Mouse (Mus musculus) limb, embryonic 13.5 days (tissue): Measurements from ENCODE around the gene Cldn3. TPM values are rescaled to one million over a fixed set of nuclear protein-coding genes. Genes with fewer than 3 reads are reported as not detected.
A peak's percentile ranks its signal among the peaks of the same experiment; 100 is the strongest.

Source experiments
- ATAC-seq: fragments of 200-750 bp; cut with Nextera tagmentation; 2 replicates; pipeline ENCODE4 v1.8.0; 2017; ENCODE audit warnings: low read depth, moderate number of reproducible peaks, moderate TSS enrichment; ENCODE audit not compliant: low FRiP score
- H3K27ac ChIP-seq: fragments of 300-500 bp; sonication (generic); 2 replicates; pipeline ENCODE4 v1.5.1; 2015; ENCODE audit warnings: inconsistent platforms, mild to moderate bottlenecking, moderate library complexity
- H3K27me3 ChIP-seq: fragments of 300-500 bp; sonication (generic); 2 replicates; pipeline ENCODE4 v1.6.1; 2015; ENCODE audit warnings: mild to moderate bottlenecking, inconsistent platforms
- H3K36me3 ChIP-seq: fragments of 300-500 bp; sonication (generic); 2 replicates; pipeline ENCODE4 v1.6.1; 2015; ENCODE audit warnings: inconsistent platforms, mild to moderate bottlenecking, moderate library complexity
- H3K4me1 ChIP-seq: fragments of 300-500 bp; sonication (generic); 2 replicates; pipeline ENCODE4 v1.6.1; 2015; ENCODE audit warnings: inconsistent platforms
- H3K4me2 ChIP-seq: fragments of 300-500 bp; sonication (generic); replicated peaks from 2 replicates; pipeline ENCODE4 v1.6.1; 2015; ENCODE audit warnings: inconsistent platforms, mild to moderate bottlenecking, moderate library complexity
- H3K4me3 ChIP-seq: fragments of 300-500 bp; sonication (generic); 2 replicates; pipeline ENCODE4 v1.5.1; 2015; ENCODE audit warnings: moderate library complexity, mild to moderate bottlenecking, inconsistent platforms
- H3K9ac ChIP-seq: fragments of 300-500 bp; sonication (generic); 2 replicates; pipeline ENCODE4 v1.6.1; 2015; ENCODE audit warnings: mild to moderate bottlenecking, inconsistent platforms
- H3K9me3 ChIP-seq: fragments of 300-500 bp; sonication (generic); 2 replicates; pipeline ENCODE4 v1.6.1; 2016; ENCODE audit warnings: inconsistent platforms
- WGBS: fragments of 180-500 bp; shearing (Covaris S2); methylation state at CpG from one replicate; pipeline ENCODE4 v1.1.7; 2015; 5-methylcytosine and 5-hydroxymethylcytosine counted together
- polyA plus RNA-seq: library from polyadenylated mRNA; unstranded; fragments of >200 nt; fragmentation: Nextera tagmentation; extraction: Ambion mirVana; gene quantifications from 2 replicates; pipeline ENCODE4 v1.2.1, GENCODE M21; 2015

Cldn3 gene
- polyA plus RNA-seq, 1 experiment from 2014 or later = 8.1 TPM

GRCm38 (mm10) chr5:135029007-135029854, 43.2 kb downstream of the Cldn3 start:
- Histone ChIP-seq H3K4me3 (no peak overlapping the region), H3K36me3 (no peaks in the 10 kb centered on the region), H3K4me1 (peaks cover 32% of the 10 kb centered on the region), H3K4me2 (no peak overlapping the region), H3K27me3 (no peaks in the 10 kb centered on the region), H3K27ac (peak overlapping the region; percentile 22; the same call in 1 of the 2 replicates), H3K9ac (peak overlapping the region; percentile 25; the same call in 1 of the 2 replicates), H3K9me3 (no peaks in the 10 kb centered on the region)
- WGBS = 57% methylated on average over 18 of the region's 18 CpGs
- no peak for ATAC-seq

- Histone ChIP-seq H3K4me1 (peaks cover 25% of the 10 kb centered on the region), H3K27ac (no peak overlapping the region), H3K4me3 (no peak overlapping the region), H3K36me3 (peaks cover 3% of the 10 kb centered on the region), H3K9me3 (peaks cover 4% of the 10 kb centered on the region), H3K4me2 (no peak overlapping the region), H3K9ac (no peak overlapping the region), H3K27me3 (no peaks in the 10 kb centered on the region)
- no peak for ATAC-seq
- WGBS = 90% methylated on average over 5 of the region's 5 CpGs
These were observed 46.6 kb downstream of the Cldn3 start for GRCm38 (mm10) chr5:135032581-135032980.

- Histone ChIP-seq H3K9me3 (peaks cover 4% of the 10 kb centered on the region), H3K27me3 (no peaks in the 10 kb centered on the region), H3K36me3 (peaks cover 23% of the 10 kb centered on the region), H3K4me3 (no peak overlapping the region), H3K4me1 (peaks cover 12% of the 10 kb centered on the region), H3K9ac (no peak overlapping the region), H3K27ac (no peak overlapping the region), H3K4me2 (no peak overlapping the region)
- ATAC-seq = no peak
- WGBS = 94% methylated on average over 2 of the region's 2 CpGs
These were observed 48.6 kb downstream of the Cldn3 start for GRCm38 (mm10) chr5:135034593-135034992.

GRCm38 (mm10) chr5:135035608-135036359, 49.8 kb downstream of the Cldn3 start:
- Histone ChIP-seq H3K4me2 (no peak overlapping the region), H3K4me1 (peaks cover 12% of the 10 kb centered on the region), H3K4me3 (no peak overlapping the region), H3K36me3 (peaks cover 31% of the 10 kb centered on the region), H3K9me3 (peaks cover 4% of the 10 kb centered on the region), H3K27me3 (no peaks in the 10 kb centered on the region), H3K27ac (no peak overlapping the region), H3K9ac (no peak overlapping the region)
- 64% methylated on average over 18 of the region's 18 CpGs for WGBS
- ATAC-seq = no peak

Other genes with a start within 250 kb of the Cldn3 start
- gene Eln, start 238.9 kb upstream of the Cldn3 start, polyA plus RNA-seq = 49.7 and 53.8 TPM in 2 replicates
- gene Tmem270, start 79.5 kb upstream of the Cldn3 start, polyA plus RNA-seq = not detected in 2 replicates
- 0.45 and 2.0 TPM in 2 replicates for gene Cldn13, start 70.7 kb upstream of the Cldn3 start, polyA plus RNA-seq
- gene Mettl27, start 53.8 kb upstream of the Cldn3 start, polyA plus RNA-seq = 19.9 and 21.7 TPM in 2 replicates
- gene Cldn4, start 39.3 kb upstream of the Cldn3 start, polyA plus RNA-seq = 16.7 and 18.9 TPM in 2 replicates
- 51.7 and 55.1 TPM in 2 replicates for gene Abhd11, start 22.9 kb downstream of the Cldn3 start, polyA plus RNA-seq
- gene Stx1a, start 37.3 kb downstream of the Cldn3 start, polyA plus RNA-seq = 11.7 and 13.1 TPM in 2 replicates
- gene Dnajc30, start 78.0 kb downstream of the Cldn3 start, polyA plus RNA-seq = 35.5 and 35.7 TPM in 2 replicates
- gene Bud23, start 78.7 kb downstream of the Cldn3 start, polyA plus RNA-seq = 143 and 145 TPM in 2 replicates
- 12.7 and 15.1 TPM in 2 replicates for gene Vps37d, start 92.1 kb downstream of the Cldn3 start, polyA plus RNA-seq
- 1.6 and 2.2 TPM in 2 replicates for gene Mlxipl, start 103.7 kb downstream of the Cldn3 start, polyA plus RNA-seq
- gene Tbl2, start 163.4 kb downstream of the Cldn3 start, polyA plus RNA-seq = 29.0 and 32.5 TPM in 2 replicates
- 47.3 and 50.0 TPM in 2 replicates for gene Bcl7b, start 182.1 kb downstream of the Cldn3 start, polyA plus RNA-seq
- gene Baz1b, start 201.1 kb downstream of the Cldn3 start, polyA plus RNA-seq = 48.9 and 50.3 TPM in 2 replicates